Mouse (Mus musculus) liver, embryonic 12.5 days (tissue): ENCODE data around the gene 4930558K02Rik. TPM values are rescaled to one million over a fixed set of nuclear protein-coding genes. Genes with fewer than 3 reads are reported as not detected.

Experiments used
- ATAC-seq: fragments of 200-750 bp; cut with Nextera tagmentation; 2 replicates; pipeline ENCODE4 v1.8.0; 2017; ENCODE audit warnings: moderate number of reproducible peaks, mild to moderate bottlenecking, moderate library complexity
- H3K27ac ChIP-seq: fragments of 300-500 bp; sonication (generic); 2 replicates; pipeline ENCODE4 v1.5.1; 2016; ENCODE audit warnings: mild to moderate bottlenecking
- H3K27me3 ChIP-seq: fragments of 300-500 bp; sonication (generic); replicated peaks from 2 replicates; pipeline ENCODE4 v1.6.1; 2016; ENCODE audit warnings: mild to moderate bottlenecking, moderate library complexity
- H3K36me3 ChIP-seq: fragments of 300-500 bp; sonication (generic); 2 replicates; pipeline ENCODE4 v1.6.1; 2016; ENCODE audit warnings: mild to moderate bottlenecking, moderate library complexity
- H3K4me1 ChIP-seq: fragments of 300-500 bp; sonication (generic); 2 replicates; pipeline ENCODE4 v1.6.1; 2016
- H3K4me2 ChIP-seq: fragments of 300-500 bp; sonication (generic); 2 replicates; pipeline ENCODE4 v1.6.1; 2016; ENCODE audit warnings: mild to moderate bottlenecking, moderate library complexity
- H3K4me3 ChIP-seq: fragments of 300-500 bp; sonication (generic); 2 replicates; pipeline ENCODE4 v1.5.1; 2016; ENCODE audit warnings: mild to moderate bottlenecking, moderate library complexity
- H3K9ac ChIP-seq: fragments of 300-500 bp; sonication (generic); 2 replicates; pipeline ENCODE4 v1.6.1; 2016; ENCODE audit warnings: mild to moderate bottlenecking, moderate library complexity
- H3K9me3 ChIP-seq: fragments of 300-500 bp; sonication (generic); replicated peaks from 2 replicates; pipeline ENCODE4 v1.6.1; 2016; ENCODE audit warnings: mild to moderate bottlenecking, moderate library complexity
- WGBS: fragments of 180-500 bp; shearing (Covaris S2); methylation state at CpG from one replicate; pipeline ENCODE4 v1.1.7; 2016; ENCODE audit not compliant: insufficient replicate concordance; 5-methylcytosine and 5-hydroxymethylcytosine counted together
- polyA plus RNA-seq: library from polyadenylated mRNA; unstranded; fragments of >200 nt; fragmentation: Nextera tagmentation; extraction: Ambion mirVana; gene quantifications from 2 replicates; pipeline ENCODE4 v1.2.1, GENCODE M21; 2016

The 4930558K02Rik gene
- polyA plus RNA-seq, 1 experiment from 2014 or later, result not detected

DNA sequence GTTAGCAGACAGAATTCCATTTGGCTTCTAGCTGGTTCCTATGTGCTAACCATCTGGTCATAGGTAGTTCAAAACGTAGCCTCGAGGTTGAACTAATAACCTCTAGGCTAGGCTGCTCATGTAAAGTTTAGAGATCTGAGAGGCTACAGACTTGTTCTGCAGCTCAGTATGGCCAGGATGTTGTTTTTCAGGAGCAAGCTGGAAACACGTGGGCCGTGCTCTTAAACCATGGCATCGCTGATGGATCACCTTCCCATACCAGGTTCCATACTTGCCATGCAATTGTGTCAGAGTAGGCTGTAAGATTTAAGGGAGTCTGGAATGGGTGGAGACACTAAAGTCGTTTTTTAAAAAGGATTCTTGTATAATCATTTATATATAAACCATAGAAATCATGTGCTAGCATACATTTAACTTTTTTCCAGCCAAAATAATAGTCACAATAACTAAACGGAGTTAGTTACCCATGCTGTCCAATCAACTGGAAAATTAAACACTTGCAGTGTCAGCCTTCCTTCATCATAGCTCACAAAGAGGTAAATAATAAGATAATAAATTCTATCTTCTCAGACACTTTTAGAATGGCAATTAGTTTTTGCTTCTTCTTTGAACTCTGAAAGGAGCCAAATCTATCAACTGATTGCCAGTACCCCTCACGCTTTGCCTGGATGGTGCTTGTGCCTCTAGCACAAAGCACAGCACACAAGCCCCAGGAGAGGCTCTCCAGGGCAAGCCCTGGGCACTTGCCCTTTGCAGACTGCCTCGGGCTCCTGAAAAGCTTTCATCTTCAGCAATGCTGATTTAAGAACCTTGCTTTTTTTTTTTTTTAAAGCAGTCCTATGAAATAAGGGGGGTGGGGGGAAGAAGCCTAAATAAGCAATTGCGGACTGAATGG, 11.5 kb upstream of the 4930558K02Rik start:
- Histone ChIP-seq H3K9ac (no peak overlapping the region), H3K27ac (no peak overlapping the region), H3K4me1 (no peaks in the 10 kb centered on the region), H3K4me2 (no peak overlapping the region), H3K36me3 (no peaks in the 10 kb centered on the region), H3K27me3 (no peaks in the 10 kb centered on the region), H3K9me3 (no peaks in the 10 kb centered on the region), H3K4me3 (no peak overlapping the region)
- ATAC-seq, result no peak
- 62% methylated on average over 10 of the region's 10 CpGs for WGBS

GRCm38 (mm10) chr1:161983979-161984566, 4.6 kb upstream of the 4930558K02Rik start:
- Histone ChIP-seq H3K36me3 (no peaks in the 10 kb centered on the region), H3K9me3 (no peaks in the 10 kb centered on the region), H3K9ac (no peak overlapping the region), H3K4me3 (no peak overlapping the region), H3K4me1 (no peaks in the 10 kb centered on the region), H3K4me2 (no peak overlapping the region), H3K27me3 (no peaks in the 10 kb centered on the region), H3K27ac (no peak overlapping the region)
- ATAC-seq, result no peak
- 44% methylated on average over 4 of the region's 4 CpGs for WGBS

DNA sequence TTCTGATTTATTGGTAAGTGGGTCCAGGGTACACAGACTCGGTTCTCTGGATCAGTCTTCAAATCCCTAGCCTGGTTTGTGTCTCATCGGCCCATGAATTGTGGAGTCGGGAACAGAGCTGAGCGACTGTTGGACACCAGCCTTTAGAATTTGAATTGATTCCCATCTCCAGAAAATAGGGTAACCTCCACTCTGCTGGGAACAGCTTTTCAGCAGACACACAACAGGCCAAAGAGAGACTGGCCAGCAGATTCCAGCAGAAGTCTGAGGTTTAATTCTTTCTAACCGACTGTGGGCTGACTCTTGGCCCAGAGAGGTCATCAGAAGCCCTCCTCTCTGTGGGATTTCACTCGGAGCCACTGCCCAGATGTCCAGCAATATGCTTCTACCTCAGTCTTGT, 4.0 kb upstream of the 4930558K02Rik start:
- H3K9me3 ChIP-seq, result no peaks in the 10 kb centered on the region
- no peak overlapping the region for H3K4me3 ChIP-seq
- H3K36me3 ChIP-seq, result no peaks in the 10 kb centered on the region
- ATAC-seq, result no peak
- H3K4me1 ChIP-seq, result no peaks in the 10 kb centered on the region
- H3K4me2 ChIP-seq, result no peak overlapping the region
- no peak overlapping the region for H3K9ac ChIP-seq
- no peak overlapping the region for H3K27ac ChIP-seq
- H3K27me3 ChIP-seq, result no peaks in the 10 kb centered on the region
- 64% methylated on average over 6 of the region's 6 CpGs for WGBS

- Histone ChIP-seq H3K4me3 (no peak overlapping the region), H3K9ac (no peak overlapping the region), H3K27ac (no peak overlapping the region), H3K9me3 (no peaks in the 10 kb centered on the region), H3K4me2 (no peak overlapping the region), H3K36me3 (no peaks in the 10 kb centered on the region), H3K27me3 (no peaks in the 10 kb centered on the region), H3K4me1 (peaks cover 6% of the 10 kb centered on the region)
- WGBS, result 70% methylated on average over 9 of the region's 9 CpGs
- ATAC-seq, result no peak
Observed at GRCm38 (mm10) chr1:161980626-161981298, 1.3 kb upstream of the 4930558K02Rik start.

DNA sequence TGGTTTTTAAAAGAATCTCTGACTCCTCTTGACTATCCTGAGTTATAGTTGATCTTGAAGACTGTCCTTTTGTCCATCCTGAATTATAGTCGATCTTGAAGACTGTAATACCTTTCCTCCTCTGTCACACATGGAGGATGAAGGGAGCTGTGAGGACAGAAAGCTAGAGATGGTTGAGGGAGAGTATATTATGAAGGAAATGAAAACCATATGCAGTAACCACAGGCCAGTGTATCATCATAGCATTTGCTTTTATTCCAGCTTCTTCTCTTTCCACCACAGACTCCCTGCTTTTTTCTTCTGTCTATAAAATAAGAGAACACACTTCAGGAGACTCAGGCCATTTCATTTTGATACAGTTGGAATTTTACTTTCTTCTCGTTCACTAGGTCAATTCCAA, 610 bp upstream of the 4930558K02Rik start:
- H3K9me3 ChIP-seq, result no peaks in the 10 kb centered on the region
- ATAC-seq, result no peak
- H3K27ac ChIP-seq, result no peak overlapping the region
- WGBS, result 57% methylated on average over 2 of the region's 2 CpGs
- no peaks in the 10 kb centered on the region for H3K27me3 ChIP-seq
- no peak overlapping the region for H3K4me3 ChIP-seq
- H3K36me3 ChIP-seq, result no peaks in the 10 kb centered on the region
- no peak overlapping the region for H3K4me2 ChIP-seq
- peaks cover 11% of the 10 kb centered on the region for H3K4me1 ChIP-seq
- H3K9ac ChIP-seq, result no peak overlapping the region

DNA sequence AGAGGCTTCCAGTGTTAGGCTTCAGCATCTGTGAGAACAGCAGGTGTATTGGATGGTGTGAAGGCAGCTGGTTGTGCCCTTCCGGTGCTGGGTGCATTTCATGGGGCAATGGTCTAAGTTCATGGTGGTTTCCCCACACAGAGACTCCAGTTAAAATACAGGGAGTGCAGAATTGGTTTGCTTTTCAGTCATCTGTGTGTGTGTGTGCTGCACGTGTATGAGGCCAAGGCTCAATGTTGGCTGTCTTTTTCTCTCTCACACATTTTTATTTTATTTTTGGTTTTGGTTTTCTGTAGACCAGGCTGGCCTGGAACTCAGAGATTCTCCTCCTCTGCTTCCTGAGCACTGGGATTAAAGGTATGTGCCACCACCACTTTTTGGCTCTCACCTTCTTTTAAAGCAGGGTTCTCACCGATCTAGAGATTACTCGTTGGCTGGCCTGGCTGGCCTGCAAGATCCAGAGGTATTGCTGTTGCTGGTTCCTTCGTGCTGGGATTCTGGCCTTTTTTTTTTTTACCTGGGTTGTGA, 1.2 kb downstream of the 4930558K02Rik start:
- Histone ChIP-seq H3K27ac (no peak overlapping the region), H3K9ac (no peak overlapping the region), H3K4me2 (no peak overlapping the region), H3K36me3 (no peaks in the 10 kb centered on the region), H3K4me3 (no peak overlapping the region), H3K27me3 (no peaks in the 10 kb centered on the region), H3K9me3 (no peaks in the 10 kb centered on the region), H3K4me1 (peaks cover 23% of the 10 kb centered on the region)
- ATAC-seq, result no peak
- WGBS, result 66% methylated on average over 5 of the region's 5 CpGs

- H3K4me2 ChIP-seq, result no peak overlapping the region
- peaks cover 23% of the 10 kb centered on the region for H3K4me1 ChIP-seq
- no peak overlapping the region for H3K4me3 ChIP-seq
- no peaks in the 10 kb centered on the region for H3K27me3 ChIP-seq
- no peaks in the 10 kb centered on the region for H3K36me3 ChIP-seq
- H3K9me3 ChIP-seq, result no peaks in the 10 kb centered on the region
- 72% methylated on average over 4 of the region's 4 CpGs for WGBS
- ATAC-seq, result no peak
- H3K27ac ChIP-seq, result no peak overlapping the region
- H3K9ac ChIP-seq, result no peak overlapping the region
Observed at GRCm38 (mm10) chr1:161977331-161977730, 2.1 kb downstream of the 4930558K02Rik start.

DNA sequence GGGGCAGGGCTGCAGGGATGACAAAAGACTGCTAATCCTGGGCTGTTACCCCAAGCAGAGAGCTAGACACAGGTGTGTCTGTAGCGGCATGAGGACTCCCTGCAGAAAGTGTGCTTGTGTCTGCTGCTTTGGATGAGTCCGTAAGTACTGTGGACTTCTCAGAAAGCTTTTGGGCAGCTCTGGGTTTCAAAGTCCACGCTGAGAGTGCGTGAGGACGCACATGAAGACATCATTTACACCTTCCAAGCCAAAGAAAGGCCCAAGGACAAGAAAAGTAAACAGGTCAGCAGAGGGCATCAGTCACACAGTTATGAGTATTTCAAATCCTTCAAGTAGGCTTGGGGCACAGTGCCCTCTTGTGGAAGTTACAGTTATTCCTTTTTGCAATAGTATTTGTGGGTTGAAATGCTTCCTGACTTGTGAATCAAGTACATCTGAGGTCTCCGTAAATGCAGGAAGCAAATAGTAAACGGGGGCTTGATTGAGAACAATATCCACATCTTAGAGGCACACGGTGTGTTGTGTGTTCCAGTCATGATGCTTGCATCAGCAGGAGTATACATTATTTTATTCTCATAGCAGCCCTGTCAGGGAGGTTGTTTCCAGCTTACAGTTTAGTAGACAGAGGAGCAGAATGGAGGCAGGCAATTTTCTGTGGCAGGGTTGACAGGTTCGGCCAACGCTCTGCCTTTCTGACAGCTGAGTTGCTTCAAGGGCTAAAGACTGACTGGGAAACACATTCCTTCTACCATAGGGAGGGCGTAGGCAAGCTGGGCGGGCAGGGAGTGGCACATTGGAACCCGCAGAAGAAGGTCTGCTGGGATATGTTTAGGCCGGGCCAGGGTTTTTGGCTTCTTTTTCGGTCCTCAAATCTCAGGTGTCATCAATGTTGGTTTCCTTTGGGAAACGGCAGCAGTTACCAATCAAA, 2.9 kb downstream of the 4930558K02Rik start:
- no peak overlapping the region for H3K4me2 ChIP-seq
- H3K27me3 ChIP-seq, result no peaks in the 10 kb centered on the region
- H3K4me3 ChIP-seq, result no peak overlapping the region
- no peak overlapping the region for H3K27ac ChIP-seq
- no peaks in the 10 kb centered on the region for H3K9me3 ChIP-seq
- ATAC-seq, result peak; percentile 72
- no peaks in the 10 kb centered on the region; the same call in 1 of the 2 replicates for H3K36me3 ChIP-seq
- no peak overlapping the region for H3K9ac ChIP-seq
- WGBS, result 43% methylated on average over 16 of the region's 16 CpGs
- peaks cover 23% of the 10 kb centered on the region for H3K4me1 ChIP-seq

GRCm38 (mm10) chr1:161972233-161972632, 7.2 kb downstream of the 4930558K02Rik start:
- Histone ChIP-seq H3K4me2 (no peak overlapping the region), H3K9ac (no peak overlapping the region), H3K4me3 (no peak overlapping the region), H3K4me1 (peaks cover 39% of the 10 kb centered on the region), H3K27me3 (no peaks in the 10 kb centered on the region), H3K36me3 (peaks cover 8% of the 10 kb centered on the region), H3K27ac (no peak overlapping the region), H3K9me3 (no peaks in the 10 kb centered on the region)
- WGBS, result 84% methylated on average over 8 of the region's 8 CpGs
- no peak for ATAC-seq

GRCm38 (mm10) chr1:161970874-161971273, 8.6 kb downstream of the 4930558K02Rik start:
- H3K36me3 ChIP-seq, result peaks cover 8% of the 10 kb centered on the region
- no peaks in the 10 kb centered on the region for H3K9me3 ChIP-seq
- no peak overlapping the region for H3K4me3 ChIP-seq
- H3K9ac ChIP-seq, result no peak overlapping the region
- no peak overlapping the region for H3K27ac ChIP-seq
- peaks cover 34% of the 10 kb centered on the region for H3K4me1 ChIP-seq
- no peaks in the 10 kb centered on the region for H3K27me3 ChIP-seq
- no peak overlapping the region for H3K4me2 ChIP-seq
- no peak for ATAC-seq
- WGBS, result 92% methylated on average over 9 of the region's 9 CpGs
